Mouse (Mus musculus) myocyte (in vitro differentiated cells): Measurements from ENCODE around the gene Plekhf1. TPM values are rescaled to one million over a fixed set of nuclear protein-coding genes. Genes with fewer than 3 reads are reported as not detected.

ENCODE experiments used
- H3K27me3 ChIP-seq: one replicate; pipeline ENCODE4 v1.6.1; 2011; ENCODE audit not compliant: control insufficient read depth, insufficient read depth, insufficient read length
- H3K36me3 ChIP-seq: one replicate; pipeline ENCODE4 v1.6.1; 2011; ENCODE audit not compliant: control insufficient read depth, insufficient read depth
- H3K4me2 ChIP-seq: one replicate; pipeline ENCODE4 v1.6.1; 2011; ENCODE audit warnings: low read depth, control low read depth
- H3K4me3 ChIP-seq: one replicate; pipeline ENCODE4 v1.5.1; 2011; ENCODE audit warnings: mild to moderate bottlenecking, control low read depth, moderate library complexity
- H3K79me2 ChIP-seq: one replicate; pipeline ENCODE4 v1.6.1; 2011; ENCODE audit not compliant: control insufficient read depth, insufficient read depth
- H3ac ChIP-seq: one replicate; pipeline ENCODE4 v1.6.1; 2011; ENCODE audit not compliant: control insufficient read depth, insufficient read length
- CEBPB ChIP-seq: IDR thresholded peaks from 2 replicates; pipeline ENCODE4 v1.6.1; 2011; ENCODE audit warnings: mild to moderate bottlenecking, moderate library complexity; ENCODE audit not compliant: poor library complexity, insufficient read depth, severe bottlenecking
- E2F4 ChIP-seq: IDR thresholded peaks from one replicate; pipeline ENCODE4 v1.6.1; 2011; ENCODE audit warnings: mild to moderate bottlenecking, control low read depth, moderate library complexity; ENCODE audit not compliant: insufficient read depth
- MAX ChIP-seq: IDR thresholded peaks from one replicate; pipeline ENCODE4 v1.6.1; 2011; ENCODE audit warnings: low read depth, mild to moderate bottlenecking, control low read depth
- MYOD1 ChIP-seq, 3 experiments: IDR thresholded peaks; one replicate each; pipeline ENCODE4 v1.6.1; 2011; ENCODE audit warnings: control low read depth in 2 of 3, low read depth in 2 of 3, mild to moderate bottlenecking in 2 of 3, moderate library complexity in 1 of 3; ENCODE audit not compliant: insufficient read length in 2 of 3, control insufficient read depth in 1 of 3
- MYOG ChIP-seq, 3 experiments: IDR thresholded peaks; one replicate each; pipeline ENCODE4 v1.6.1; 2011; ENCODE audit warnings: control low read depth in 2 of 3, low read depth in 2 of 3, mild to moderate bottlenecking in 2 of 3; ENCODE audit not compliant: insufficient read length in 2 of 3, control insufficient read depth in 1 of 3, insufficient read depth in 1 of 3
- POLR2A ChIP-seq: IDR thresholded peaks from one replicate; pipeline ENCODE4 v1.6.1; 2011; ENCODE audit warnings: low read depth, mild to moderate bottlenecking, control low read depth, moderate library complexity; ENCODE audit not compliant: insufficient read length
- POLR2AphosphoS2 ChIP-seq: IDR thresholded peaks from one replicate; pipeline ENCODE4 v1.6.1; 2011; ENCODE audit warnings: low read depth, control low read depth; ENCODE audit not compliant: insufficient read length
- REST ChIP-seq: IDR thresholded peaks from one replicate; pipeline ENCODE4 v1.6.1; 2011; ENCODE audit warnings: mild to moderate bottlenecking, control low read depth, moderate library complexity; ENCODE audit not compliant: insufficient read depth, insufficient read length
- SRF ChIP-seq: IDR thresholded peaks from one replicate; pipeline ENCODE4 v1.6.1; 2011; ENCODE audit warnings: low read depth; ENCODE audit not compliant: control insufficient read depth, insufficient read length
- TCF12 ChIP-seq: IDR thresholded peaks from one replicate; pipeline ENCODE4 v1.6.1; 2011; ENCODE audit warnings: mild to moderate bottlenecking, control low read depth; ENCODE audit not compliant: poor library complexity, insufficient read depth, severe bottlenecking
- TCF3 ChIP-seq: IDR thresholded peaks from one replicate; pipeline ENCODE4 v1.6.1; 2011; ENCODE audit warnings: low read depth, control low read depth; ENCODE audit not compliant: insufficient read length
- USF1 ChIP-seq: IDR thresholded peaks from one replicate; pipeline ENCODE4 v1.6.1; 2011; ENCODE audit warnings: low read depth, mild to moderate bottlenecking, control low read depth, moderate library complexity
- polyA plus RNA-seq: library from polyadenylated mRNA; unstranded; fragments of >200 nt; fragmentation: generic; extraction: Trizol; gene quantifications from one replicate; pipeline ENCODE4 v1.2.1, GENCODE M21; 2012; ENCODE audit warnings: missing spikeins

The Plekhf1 gene
- polyA plus RNA-seq: 3.0 TPM

- TF ChIP-seq USF1: no peak
- TF ChIP-seq MAX: no peak
- no peak for TF ChIP-seq MYOG (IDR thresholded peaks at IDR 0.05; ENCODE audit: control insufficient read depth in 1 of 3, insufficient read depth in 1 of 3, insufficient read length in 2 of 3, low read depth in 2 of 3)
- TF ChIP-seq MYOD1 (IDR thresholded peaks at IDR 0.05; ENCODE audit: control insufficient read depth in 1 of 3, insufficient read length in 2 of 3, low read depth in 2 of 3): peak in 1 of 3 experiments; percentile 10
- TF ChIP-seq REST: no peak
- peak; percentile 83 for TF ChIP-seq POLR2A
- no peak for TF ChIP-seq TCF3
- no peak for TF ChIP-seq E2F4
- TF ChIP-seq POLR2AphosphoS2: peak; percentile 88
- Histone ChIP-seq H3K79me2 (peaks cover 36% of the 10 kb centered on the region), H3ac (peak within 1 kb of the TSS; percentile 34), H3K36me3 (no peaks in the 10 kb centered on the region), H3K4me3 (peak within 1 kb of the TSS; percentile 80), H3K4me2 (peak within 1 kb of the TSS; percentile 85), H3K27me3 (no peaks in the 10 kb centered on the region)
These were observed at the start of gene Plekhf1 for GRCm38 (mm10) chr7:38227900-38228298. Plekhf1 (minus strand) TSS chr7:38228016.

- TF ChIP-seq REST (no peak), CEBPB (no peak), MYOD1 (IDR thresholded peaks at IDR 0.05; ENCODE audit: control insufficient read depth in 1 of 3, insufficient read length in 2 of 3, low read depth in 2 of 3) (no peak)
- H3ac ChIP-seq: no peak overlapping the region
- H3K36me3 ChIP-seq: no peaks in the 10 kb centered on the region
- peak overlapping the region; percentile 63 for H3K4me2 ChIP-seq
- H3K79me2 ChIP-seq: peaks cover 22% of the 10 kb centered on the region
- H3K27me3 ChIP-seq: no peaks in the 10 kb centered on the region
- H3K4me3 ChIP-seq: peak overlapping the region; percentile 85
These were observed 44.7 kb upstream of the Plekhf1 start for GRCm38 (mm10) chr7:38272551-38272950.

- Histone ChIP-seq H3K36me3 (peaks cover 2% of the 10 kb centered on the region), H3K79me2 (peaks cover 22% of the 10 kb centered on the region), H3K4me2 (peak overlapping the region; percentile 69), H3K4me3 (peak overlapping the region; percentile 85), H3K27me3 (no peaks in the 10 kb centered on the region), H3ac (peak overlapping the region; percentile 70)
- no peak for TF ChIP-seq SRF
- TF ChIP-seq TCF12: no peak
- no peak for TF ChIP-seq MAX
- TF ChIP-seq POLR2A: no peak
- TF ChIP-seq MYOG (IDR thresholded peaks at IDR 0.05; ENCODE audit: control insufficient read depth in 1 of 3, insufficient read depth in 1 of 3, insufficient read length in 2 of 3, low read depth in 2 of 3): no peak
- TF ChIP-seq MYOD1 (IDR thresholded peaks at IDR 0.05; ENCODE audit: control insufficient read depth in 1 of 3, insufficient read length in 2 of 3, low read depth in 2 of 3): no peak
- TF ChIP-seq CEBPB: no peak
- TF ChIP-seq POLR2AphosphoS2: no peak
- TF ChIP-seq USF1: no peak
- TF ChIP-seq E2F4: no peak
- TF ChIP-seq REST: no peak
- TF ChIP-seq TCF3: no peak
These were observed 44.0 kb upstream of the Plekhf1 start for GRCm38 (mm10) chr7:38271859-38272258.

- no peak for TF ChIP-seq USF1
- TF ChIP-seq POLR2A: no peak
- no peak for TF ChIP-seq E2F4
- no peak for TF ChIP-seq CEBPB
- TF ChIP-seq MYOG (IDR thresholded peaks at IDR 0.05; ENCODE audit: control insufficient read depth in 1 of 3, insufficient read depth in 1 of 3, insufficient read length in 2 of 3, low read depth in 2 of 3): no peak
- no peak for TF ChIP-seq MAX
- no peak for TF ChIP-seq POLR2AphosphoS2
- no peak for TF ChIP-seq REST
- TF ChIP-seq SRF: no peak
- TF ChIP-seq MYOD1 (IDR thresholded peaks at IDR 0.05; ENCODE audit: control insufficient read depth in 1 of 3, insufficient read length in 2 of 3, low read depth in 2 of 3): no peak
- no peak for TF ChIP-seq TCF12
- TF ChIP-seq TCF3: no peak
- Histone ChIP-seq H3K36me3 (peaks cover 6% of the 10 kb centered on the region), H3K27me3 (no peaks in the 10 kb centered on the region), H3ac (peak overlapping the region; percentile 70), H3K4me2 (peak overlapping the region; percentile 69), H3K79me2 (peaks cover 22% of the 10 kb centered on the region), H3K4me3 (peak overlapping the region; percentile 85)
These were observed 43.6 kb upstream of the Plekhf1 start for GRCm38 (mm10) chr7:38271511-38271811.

- H3K79me2 ChIP-seq: peaks cover 22% of the 10 kb centered on the region
- H3ac ChIP-seq: peak within 1 kb of the TSS; percentile 70
- H3K4me3 ChIP-seq: peak within 1 kb of the TSS; percentile 85
- TF ChIP-seq POLR2AphosphoS2 (peak; percentile 86), E2F4 (peak; percentile 82), CEBPB (no peak), USF1 (no peak), REST (no peak), MYOG (IDR thresholded peaks at IDR 0.05; ENCODE audit: control insufficient read depth in 1 of 3, insufficient read depth in 1 of 3, insufficient read length in 2 of 3, low read depth in 2 of 3) (peak in 1 of 3 experiments; percentile 54), MAX (no peak), MYOD1 (IDR thresholded peaks at IDR 0.05; ENCODE audit: control insufficient read depth in 1 of 3, insufficient read length in 2 of 3, low read depth in 2 of 3) (peak in 2 of 3 experiments; percentile 76 to 78), TCF3 (no peak), POLR2A (peak; percentile 72)
- peaks cover 9% of the 10 kb centered on the region for H3K36me3 ChIP-seq
- no peaks in the 10 kb centered on the region for H3K27me3 ChIP-seq
- peak within 1 kb of the TSS; percentile 90 for H3K4me2 ChIP-seq
These were observed 43.1 kb upstream of the Plekhf1 start, which contains the start of gene Pop4 for GRCm38 (mm10) chr7:38270703-38271510. Pop4 (minus strand) TSS chr7:38271423.
